Mouse (Mus musculus) liver, adult (tissue): ENCODE data around the gene Dnajb7.

Source experiments
- GATA4 ChIP-seq: IDR thresholded peaks from 2 replicates; pipeline ENCODE4 v1.6.1; 2014; ENCODE audit warnings: mild to moderate bottlenecking, low read length; ENCODE audit not compliant: insufficient replicate concordance

Dnajb7 gene

GRCm38 (mm10) chr15:81386327-81386726 is 21.8 kb downstream of the Dnajb7 start:
- no peak for TF ChIP-seq GATA4

- TF ChIP-seq GATA4, result no peak
These were observed 29.3 kb downstream of the Dnajb7 start for GRCm38 (mm10) chr15:81378845-81379244.

GRCm38 (mm10) chr15:81374621-81375020 is 33.5 kb downstream of the Dnajb7 start:
- no peak for TF ChIP-seq GATA4

- no peak for TF ChIP-seq GATA4
These were observed 37.7 kb downstream of the Dnajb7 start for GRCm38 (mm10) chr15:81370356-81370755.

- no peak for TF ChIP-seq GATA4
These were observed 39.5 kb downstream of the Dnajb7 start for GRCm38 (mm10) chr15:81368601-81369000.

GRCm38 (mm10) chr15:81366241-81366640 is 41.9 kb downstream of the Dnajb7 start:
- TF ChIP-seq GATA4, result no peak

GRCm38 (mm10) chr15:81365246-81365645 is 42.9 kb downstream of the Dnajb7 start:
- TF ChIP-seq GATA4, result no peak

GRCm38 (mm10) chr15:81364271-81364670 is 43.8 kb downstream of the Dnajb7 start:
- no peak for TF ChIP-seq GATA4

GRCm38 (mm10) chr15:81362501-81362900 is 45.6 kb downstream of the Dnajb7 start:
- TF ChIP-seq GATA4, result no peak

- TF ChIP-seq GATA4, result no peak
These were observed 46.6 kb downstream of the Dnajb7 start for GRCm38 (mm10) chr15:81361417-81362015.

- no peak for TF ChIP-seq GATA4
These were observed 47.1 kb downstream of the Dnajb7 start for GRCm38 (mm10) chr15:81361022-81361404.

- no peak for TF ChIP-seq GATA4
These were observed 47.6 kb downstream of the Dnajb7 start, which contains the start of gene Slc25a17 for GRCm38 (mm10) chr15:81360345-81361021. Gene Slc25a17, minus strand, starts transcription at chr15:81360812.

GRCm38 (mm10) chr15:81359421-81359820 is 48.7 kb downstream of the Dnajb7 start:
- no peak for TF ChIP-seq GATA4

GRCm38 (mm10) chr15:81358943-81359342 is 49.2 kb downstream of the Dnajb7 start:
- TF ChIP-seq GATA4, result no peak

GRCm38 (mm10) chr15:81356946-81357345 is 51.2 kb downstream of the Dnajb7 start:
- TF ChIP-seq GATA4, result no peak
